Mouse (Mus musculus) stomach, embryonic 16.5 days (tissue): ENCODE measurements at regions not wholly inside any gene's neighbourhood (a gene's known extent, or its start where the extent isn't known, plus 50 kb on each side); places are given as distances from the start of the nearest gene placed in this dataset.

Source experiments
- ATAC-seq: fragments of 200-750 bp; cut with Nextera tagmentation; 2 replicates; pipeline ENCODE4 v1.8.0; 2017; ENCODE audit warnings: moderate number of reproducible peaks, moderate TSS enrichment; ENCODE audit not compliant: insufficient read depth, low FRiP score
- H3K27ac ChIP-seq: fragments of 300-500 bp; sonication (generic); 2 replicates; pipeline ENCODE4 v1.5.1; 2014; ENCODE audit warnings: low read length
- H3K27me3 ChIP-seq: fragments of 300-500 bp; sonication (generic); 2 replicates; pipeline ENCODE4 v1.6.1; 2014; ENCODE audit warnings: low read length, control low read depth, mixed read lengths; ENCODE audit not compliant: control insufficient read depth, insufficient read depth
- H3K36me3 ChIP-seq: fragments of 300-500 bp; sonication (generic); 2 replicates; pipeline ENCODE4 v1.6.1; 2014; ENCODE audit warnings: low read length; ENCODE audit not compliant: control insufficient read depth, insufficient read depth
- H3K4me1 ChIP-seq: fragments of 300-500 bp; sonication (generic); 2 replicates; pipeline ENCODE4 v1.6.1; 2014; ENCODE audit warnings: low read length, control low read depth, mixed read lengths; ENCODE audit not compliant: control insufficient read depth, insufficient read depth
- H3K4me2 ChIP-seq: fragments of 300-500 bp; sonication (generic); 2 replicates; pipeline ENCODE4 v1.6.1; 2014; ENCODE audit warnings: low read depth, low read length, mixed read lengths
- H3K4me3 ChIP-seq: fragments of 300-500 bp; sonication (generic); replicated peaks from 2 replicates; pipeline ENCODE4 v1.5.1; 2014; ENCODE audit warnings: mild to moderate bottlenecking, low read length
- H3K9ac ChIP-seq: fragments of 300-500 bp; sonication (generic); 2 replicates; pipeline ENCODE4 v1.6.1; 2014; ENCODE audit warnings: low read length
- H3K9me3 ChIP-seq: fragments of 300-500 bp; sonication (generic); replicated peaks from 2 replicates; pipeline ENCODE4 v1.6.1; 2016; ENCODE audit warnings: low read length, control low read depth; ENCODE audit not compliant: control insufficient read depth
- WGBS: fragments of 180-500 bp; shearing (Covaris S2); extraction: QIAGEN DNeasy Blood & Tissue Kit; methylation state at CpG from one replicate; pipeline ENCODE4 v1.1.7; 2014; 5-methylcytosine and 5-hydroxymethylcytosine counted together

DNA sequence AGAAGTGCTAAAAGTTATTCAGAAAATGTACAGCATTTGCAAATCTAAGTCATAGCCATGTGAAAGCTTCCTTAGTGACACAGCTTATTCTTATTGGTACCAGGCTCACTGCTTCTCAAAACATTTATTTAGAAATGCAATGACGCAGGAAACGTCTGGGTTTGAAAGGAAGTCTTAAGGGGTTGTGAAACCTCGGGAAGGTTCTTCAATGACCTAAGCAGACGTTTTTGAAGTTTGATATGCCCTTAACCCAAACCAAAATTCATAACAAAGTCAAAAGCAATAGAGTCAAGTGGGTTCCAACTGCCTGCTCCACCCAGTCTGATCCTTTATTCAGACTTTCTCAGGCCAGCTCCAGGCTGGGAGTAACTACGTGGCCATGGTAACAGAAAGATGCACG, 99.2 kb upstream of the Irx5 start:
- H3K4me1 ChIP-seq: no peaks in the 10 kb centered on the region
- no peak overlapping the region for H3K27ac ChIP-seq
- no peak overlapping the region for H3K9ac ChIP-seq
- no peak for ATAC-seq
- H3K36me3 ChIP-seq: no peaks in the 10 kb centered on the region
- H3K4me2 ChIP-seq: no peak overlapping the region
- no peak overlapping the region for H3K4me3 ChIP-seq
- H3K9me3 ChIP-seq: no peaks in the 10 kb centered on the region
- no peaks in the 10 kb centered on the region for H3K27me3 ChIP-seq
- WGBS: 49% methylated on average over 6 of the region's 6 CpGs

GRCm38 (mm10) chr8:92252597-92253375, 104.6 kb upstream of the Irx5 start:
- H3K4me1 ChIP-seq: no peaks in the 10 kb centered on the region
- no peaks in the 10 kb centered on the region for H3K9me3 ChIP-seq
- H3K4me2 ChIP-seq: no peak overlapping the region
- no peak for ATAC-seq
- no peaks in the 10 kb centered on the region for H3K36me3 ChIP-seq
- no peak overlapping the region for H3K9ac ChIP-seq
- 44% methylated on average over 8 of the region's 8 CpGs for WGBS
- no peak overlapping the region for H3K4me3 ChIP-seq
- H3K27me3 ChIP-seq: no peaks in the 10 kb centered on the region
- H3K27ac ChIP-seq: no peak overlapping the region

GRCm38 (mm10) chr8:92246301-92246700, 111.1 kb upstream of the Irx5 start:
- no peaks in the 10 kb centered on the region for H3K4me1 ChIP-seq

DNA sequence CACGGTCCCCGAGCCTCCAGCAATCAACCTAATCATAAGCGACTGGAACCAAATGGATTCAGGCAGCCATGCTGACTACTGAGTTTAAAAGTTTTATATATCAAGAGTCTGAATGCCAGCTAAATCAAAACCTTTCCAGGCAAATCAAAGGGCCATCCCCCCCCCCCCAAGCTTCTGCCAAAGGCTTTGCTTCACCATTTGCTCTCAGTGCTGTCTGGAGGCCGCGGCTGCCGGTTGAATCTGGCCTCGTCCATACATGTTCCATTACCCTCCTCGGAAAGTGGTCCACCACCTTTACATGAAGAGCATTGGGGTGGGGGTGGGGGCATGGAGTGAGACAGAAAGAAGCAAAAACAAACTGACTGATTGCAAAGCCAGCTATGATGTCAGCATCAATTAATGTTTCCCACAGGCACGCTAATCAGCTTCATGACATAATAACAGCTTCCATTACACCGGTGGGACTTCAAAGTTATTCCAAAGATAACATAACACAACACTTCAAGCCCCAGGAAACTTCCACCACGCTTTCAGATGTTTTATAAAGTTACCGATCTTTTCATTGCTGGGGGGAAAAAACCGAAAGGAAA, 116.6 kb upstream of the Irx5 start:
- no peak for ATAC-seq
- H3K27me3 ChIP-seq: no peaks in the 10 kb centered on the region
- WGBS: 80% methylated on average over 13 of the region's 13 CpGs
- H3K36me3 ChIP-seq: no peaks in the 10 kb centered on the region
- H3K27ac ChIP-seq: no peak overlapping the region
- H3K4me1 ChIP-seq: no peaks in the 10 kb centered on the region
- H3K9me3 ChIP-seq: no peaks in the 10 kb centered on the region
- no peak overlapping the region for H3K4me2 ChIP-seq
- no peak overlapping the region for H3K9ac ChIP-seq
- H3K4me3 ChIP-seq: no peak overlapping the region

More at GRCm38 (mm10) chr8:92246301-92246700, 111.1 kb upstream of the Irx5 start:
- Histone ChIP-seq H3K27ac (no peak overlapping the region), H3K27me3 (no peaks in the 10 kb centered on the region), H3K4me2 (no peak overlapping the region), H3K9ac (no peak overlapping the region), H3K4me3 (no peak overlapping the region), H3K36me3 (no peaks in the 10 kb centered on the region), H3K9me3 (no peaks in the 10 kb centered on the region)
- 78% methylated on average over 4 of the region's 4 CpGs for WGBS
- ATAC-seq: no peak

GRCm38 (mm10) chr8:92231326-92232225, 125.8 kb upstream of the Irx5 start:
- H3K4me2 ChIP-seq: no peak overlapping the region
- no peaks in the 10 kb centered on the region for H3K4me1 ChIP-seq
- H3K36me3 ChIP-seq: no peaks in the 10 kb centered on the region
- WGBS: 58% methylated on average over 23 of the region's 23 CpGs
- no peak for ATAC-seq
- no peak overlapping the region for H3K4me3 ChIP-seq
- no peaks in the 10 kb centered on the region for H3K27me3 ChIP-seq
- no peaks in the 10 kb centered on the region for H3K9me3 ChIP-seq
- no peak overlapping the region for H3K9ac ChIP-seq
- H3K27ac ChIP-seq: no peak overlapping the region

- no peaks in the 10 kb centered on the region for H3K27me3 ChIP-seq
- 90% methylated on average over 2 of the region's 2 CpGs for WGBS
- H3K27ac ChIP-seq: no peak overlapping the region
- H3K9ac ChIP-seq: no peak overlapping the region
- no peak overlapping the region for H3K4me2 ChIP-seq
- H3K36me3 ChIP-seq: no peaks in the 10 kb centered on the region
- ATAC-seq: no peak
- H3K4me1 ChIP-seq: no peaks in the 10 kb centered on the region
- H3K4me3 ChIP-seq: no peak overlapping the region
- H3K9me3 ChIP-seq: no peaks in the 10 kb centered on the region
These were observed 127.9 kb upstream of the Irx5 start for GRCm38 (mm10) chr8:92229526-92229925.

DNA sequence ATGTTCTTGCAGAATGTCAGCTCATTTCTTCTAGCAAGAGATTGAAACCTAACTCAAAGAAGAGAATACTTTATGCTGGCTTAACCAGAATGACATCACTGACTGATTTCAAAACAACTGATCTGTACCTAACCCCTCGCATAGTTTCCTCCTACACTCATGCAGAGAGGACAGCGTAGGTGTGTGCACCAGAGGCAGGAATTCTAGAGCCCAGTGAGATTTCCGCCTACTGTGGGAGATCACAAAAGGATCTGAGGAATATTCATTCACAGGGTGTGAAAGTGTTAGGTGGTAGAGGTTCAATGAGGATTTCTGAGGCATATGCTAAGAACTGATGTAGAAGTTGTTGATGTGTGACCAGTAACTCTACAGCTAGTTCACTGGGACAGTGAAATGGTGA, 132.5 kb upstream of the Irx5 start:
- no peaks in the 10 kb centered on the region for H3K4me1 ChIP-seq
- H3K4me2 ChIP-seq: no peak overlapping the region
- no peak overlapping the region for H3K4me3 ChIP-seq
- no peak overlapping the region for H3K9ac ChIP-seq
- H3K27ac ChIP-seq: no peak overlapping the region
- WGBS: 80% methylated on average over 3 of the region's 3 CpGs
- ATAC-seq: no peak
- no peaks in the 10 kb centered on the region for H3K27me3 ChIP-seq
- no peaks in the 10 kb centered on the region for H3K9me3 ChIP-seq
- no peaks in the 10 kb centered on the region for H3K36me3 ChIP-seq

DNA sequence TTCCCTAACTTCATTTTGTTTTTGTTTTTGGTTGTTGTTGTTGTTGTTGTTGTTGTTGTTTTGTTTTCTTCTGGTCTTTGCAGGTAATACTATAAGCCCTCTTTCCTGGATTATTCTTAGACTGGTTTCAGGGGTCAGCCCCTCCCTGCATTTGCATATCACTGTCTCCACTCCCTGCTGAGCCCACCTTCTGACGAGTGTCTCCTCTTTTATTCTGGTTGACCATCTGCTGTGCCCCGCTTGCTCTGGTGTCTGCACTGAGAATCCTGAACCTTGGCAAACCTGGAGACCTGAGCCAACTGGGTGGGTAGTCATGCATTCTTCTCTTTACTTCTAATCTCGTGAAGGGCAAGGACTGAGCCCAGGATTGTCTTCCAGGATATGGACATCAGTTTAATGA, 134.4 kb upstream of the Irx5 start:
- no peak for ATAC-seq
- 60% methylated on average over 3 of the region's 3 CpGs for WGBS

More for the DNA sequence above, 134.4 kb upstream of the Irx5 start:
- Histone ChIP-seq H3K9ac (no peak overlapping the region), H3K27ac (no peak overlapping the region), H3K4me3 (no peak overlapping the region), H3K9me3 (no peaks in the 10 kb centered on the region), H3K4me1 (no peaks in the 10 kb centered on the region), H3K36me3 (no peaks in the 10 kb centered on the region), H3K4me2 (no peak overlapping the region), H3K27me3 (no peaks in the 10 kb centered on the region)
